In genomic region chr1:106695649-106696048, GRCm38 (mm10) we compare ENCODE assay signal across 19 mouse cellular contexts. TPM values are rescaled to one million over a fixed set of nuclear protein-coding genes. Genes with fewer than 3 reads are reported as not detected.
DNase-seq lines count a peak whose midpoint lies in the region; ATAC-seq and TF ChIP-seq lines count a peak whose summit lies in the region.
"Had no signal": no experiment of that assay in that cellular context is flagged by ENCODE, and none has a peak within 500 bp of the region (broad histone marks: within the 10 kb centered on the region; RNA-seq: fewer than 3 reads in every experiment).

No protein-coding gene starts in this region.

- DNase-seq in 416B (ENCODE audit: low read depth) (peak; percentile 46), CH12.LX (ENCODE audit: extremely low read depth) (peak; percentile 69)
- no peak for DNase-seq in lung, postnatal 10 days
- DNase-seq in embryo, embryonic 10.5 days (ENCODE audit: low spot score): no peak
- DNase-seq in cerebellum, postnatal 4 days (ENCODE audit: low spot score in 2 of 2): no peak
- DNase-seq: adrenal gland, postnatal 10 days; cerebellum, adult 18-20 months; kidney, adult 18-20 months; kidney, postnatal 14 days had no signal

- H3K36me3 ChIP-seq in heart, embryonic 13.5 days: no peaks in the 10 kb centered on the region
- no peaks in the 10 kb centered on the region for H3K36me3 ChIP-seq in heart, embryonic 11.5 days (ENCODE audit: control insufficient read depth, insufficient read depth, low read length)
- peaks cover 0 to 6% of the 10 kb centered on the region in 2 experiments for H3K36me3 ChIP-seq in CH12.LX (replicated peaks in 1 of 2; ENCODE audit: control insufficient read depth in 1 of 2, insufficient read depth in 1 of 2, low read length in 1 of 2)
- no peaks in the 10 kb centered on the region for H3K36me3 ChIP-seq in macrophage (ENCODE audit: inconsistent target)
- H3K36me3 ChIP-seq: embryonic facial prominence, embryonic 13.5 days; liver, embryonic 15.5 days; midbrain, embryonic 12.5 days had no signal

- no peak for ATAC-seq in heart, embryonic 13.5 days (ENCODE audit: extremely low read depth, insufficient number of reproducible peaks, low FRiP score, low TSS enrichment)
- ATAC-seq in heart, embryonic 11.5 days (replicated peaks; ENCODE audit: insufficient number of reproducible peaks, low FRiP score, low TSS enrichment): no peak
- ATAC-seq: forebrain, embryonic 16.5 days; hindbrain, embryonic 16.5 days; lung, postnatal 0 days had no signal

- in situ Hi-C loops in CH12.LX (cut with MboI; ENCODE audit: low pct_ligation_motif_present, low pct_unique_long_range_greater_than_20kb, low sequenced_read_pairs): no loop called here

- H3K79me2 ChIP-seq in CH12.LX (replicated peaks; ENCODE audit: control insufficient read depth, extremely low read depth, insufficient read depth, poor library complexity, severe bottlenecking) (peaks cover 2% of the 10 kb centered on the region; the same call in 1 of the 2 replicates), macrophage (ENCODE audit: inconsistent target) (peaks cover 8% of the 10 kb centered on the region; the same call in 1 of the 2 replicates)

- peak overlapping the region; percentile 55; the same call in 1 of the 2 replicates for H3K27ac ChIP-seq in heart, embryonic 13.5 days (replicated peaks)
- H3K27ac ChIP-seq in heart, embryonic 11.5 days (ENCODE audit: low read depth, low read length): no peak overlapping the region
- H3K27ac ChIP-seq in CH12.LX (ENCODE audit: insufficient read depth, low read depth): peak overlapping the region; percentile 63
- H3K27ac ChIP-seq in macrophage: peak overlapping the region; percentile 62
- H3K27ac ChIP-seq: embryonic facial prominence, embryonic 13.5 days; liver, embryonic 15.5 days; midbrain, embryonic 12.5 days; stomach, postnatal 0 days had no signal

- H3K4me1 ChIP-seq in heart, embryonic 13.5 days: peaks cover 39% of the 10 kb centered on the region
- H3K4me1 ChIP-seq in heart, embryonic 11.5 days (ENCODE audit: control insufficient read depth, insufficient read depth, low read length): peaks cover 13% of the 10 kb centered on the region
- peaks cover 18 to 60% of the 10 kb centered on the region in 2 experiments for H3K4me1 ChIP-seq in CH12.LX (ENCODE audit: control insufficient read depth in 1 of 2, insufficient read depth in 2 of 2)
- H3K4me1 ChIP-seq: embryonic facial prominence, embryonic 13.5 days; liver, embryonic 15.5 days; midbrain, embryonic 12.5 days had no signal

- H3K4me2 ChIP-seq in heart, embryonic 13.5 days: peak overlapping the region; percentile 1; the same call in 1 of the 2 replicates
- H3K4me2 ChIP-seq in heart, embryonic 11.5 days: no peak overlapping the region
- peak overlapping the region; percentile 33 for H3K4me2 ChIP-seq in CH12.LX (ENCODE audit: insufficient read depth, low read depth, poor library complexity, severe bottlenecking)
- H3K4me2 ChIP-seq: embryonic facial prominence, embryonic 13.5 days; liver, embryonic 15.5 days; midbrain, embryonic 12.5 days had no signal

- TF ChIP-seq POLR2A in CH12.LX (IDR thresholded peaks at IDR 0.05; ENCODE audit: low read depth, low read length): no peak

- peak; percentile 62; the same call in 1 of the 2 replicates for TF ChIP-seq EP300 in CH12.LX (IDR thresholded peaks at IDR 0.05; ENCODE audit: low read length)

- TF ChIP-seq CTCF in CH12.LX (conservative IDR thresholded peaks at IDR 0.05 in 1 of 2, IDR thresholded peaks at IDR 0.05 in 1 of 2; ENCODE audit: low read depth in 2 of 2, low read length in 2 of 2): no peak

- H3K27me3 ChIP-seq in heart, embryonic 13.5 days (replicated peaks): no peaks in the 10 kb centered on the region
- H3K27me3 ChIP-seq in heart, embryonic 11.5 days (ENCODE audit: control insufficient read depth, insufficient read depth, low read length): no peaks in the 10 kb centered on the region
- no peaks in the 10 kb centered on the region for H3K27me3 ChIP-seq in CH12.LX (replicated peaks)
- H3K27me3 ChIP-seq: embryonic facial prominence, embryonic 13.5 days; liver, embryonic 15.5 days; midbrain, embryonic 12.5 days had no signal

- WGBS in heart, embryonic 13.5 days: 39% methylated on average over 4 of the region's 4 CpGs
- WGBS in heart, embryonic 11.5 days (ENCODE audit: insufficient replicate concordance): 58% methylated on average over 4 of the region's 4 CpGs
- 0% methylated on average over 4 of the region's 4 CpGs for WGBS in macrophage (ENCODE audit: missing documents)

- no peak overlapping the region for H3K4me3 ChIP-seq in heart, embryonic 13.5 days
- H3K4me3 ChIP-seq in heart, embryonic 11.5 days (ENCODE audit: low read depth, low read length): no peak overlapping the region
- H3K4me3 ChIP-seq in CH12.LX (replicated peaks in 1 of 3; ENCODE audit: low read depth in 2 of 3, low read length in 2 of 3, poor library complexity in 1 of 3) (no peak overlapping the region), macrophage (ENCODE audit: inconsistent target) (no peak overlapping the region)
- H3K4me3 ChIP-seq: embryonic facial prominence, embryonic 13.5 days; liver, embryonic 15.5 days; midbrain, embryonic 12.5 days had no signal

- dilution Hi-C loops in CH12.LX (cut with MboI; ENCODE audit: extremely low pct_ligation_motif_present, extremely low pct_unique_long_range_greater_than_20kb, low sequenced_read_pairs): no loop called here

- TF ChIP-seq RAD21 in CH12.LX (IDR thresholded peaks at IDR 0.05; ENCODE audit: low read depth, low read length): no peak

- no peaks in the 10 kb centered on the region for H3K9me3 ChIP-seq in heart, embryonic 13.5 days
- no peaks in the 10 kb centered on the region for H3K9me3 ChIP-seq in heart, embryonic 11.5 days (replicated peaks; ENCODE audit: control insufficient read depth, low read length)
- H3K9me3 ChIP-seq in CH12.LX (replicated peaks; ENCODE audit: low read length): no peaks in the 10 kb centered on the region
- H3K9me3 ChIP-seq: embryonic facial prominence, embryonic 13.5 days; liver, embryonic 15.5 days; midbrain, embryonic 12.5 days had no signal

- H3K9ac ChIP-seq in heart, embryonic 13.5 days: no peak overlapping the region
- no peak overlapping the region for H3K9ac ChIP-seq in heart, embryonic 11.5 days (ENCODE audit: low read depth, low read length)
- no peak overlapping the region; the same call in 1 of the 2 replicates for H3K9ac ChIP-seq in CH12.LX (ENCODE audit: insufficient read depth, low read depth)
- H3K9ac ChIP-seq: embryonic facial prominence, embryonic 13.5 days; liver, embryonic 15.5 days; midbrain, embryonic 12.5 days had no signal

TF ChIP-seq in CH12.LX, 34 proteins besides CTCF, POLR2A, EP300 and RAD21:
- no peak for TF ChIP-seq ELF1 (IDR thresholded peaks at IDR 0.05; ENCODE audit: low read depth, low read length)
- peak; percentile 40; the same call in 1 of the 2 replicates for TF ChIP-seq ETS1 (conservative IDR thresholded peaks at IDR 0.05; ENCODE audit: low read depth, low read length)
- 0 out of 2 replicates have a peak, but pooled peaks have one; percentile 24 for TF ChIP-seq MAX (IDR thresholded peaks at IDR 0.05; ENCODE audit: low read length)
- no peak for TF ChIP-seq JUN (IDR thresholded peaks at IDR 0.05; ENCODE audit: insufficient read depth, low read depth, low read length)
- no peak for TF ChIP-seq KAT2A (IDR thresholded peaks at IDR 0.05; ENCODE audit: insufficient replicate concordance, low read length)
- peak; percentile 33; the same call in 1 of the 2 replicates for TF ChIP-seq SIN3A (IDR thresholded peaks at IDR 0.05; ENCODE audit: low read length)
- TF ChIP-seq JUND (conservative IDR thresholded peaks at IDR 0.05; ENCODE audit: low read depth, low read length): 0 out of 2 replicates have a peak, but pooled peaks have one; percentile 6
- no peak for TF ChIP-seq BHLHE40 (IDR thresholded peaks at IDR 0.05; ENCODE audit: low read depth, low read length)
- TF ChIP-seq IRF4 (IDR thresholded peaks at IDR 0.05; ENCODE audit: low read depth, low read length): peak; percentile 71; the same call in 1 of the 2 replicates
- TF ChIP-seq MEF2A (IDR thresholded peaks at IDR 0.05; ENCODE audit: borderline replicate concordance, low read depth, low read length): peak; percentile 58; the same call in 1 of the 2 replicates

RNA-seq across cellular contexts. Expression of gene Bcl2, which starts 18.4 kb away (rescaled TPM):
- polyA plus RNA-seq in heart, embryonic 13.5 days (2015; fragmentation: Nextera tagmentation; extraction: Ambion mirVana): 6.7 and 7.2 TPM in 2 replicates
- 7.3 and 7.9 TPM in 2 replicates for polyA plus RNA-seq in heart, embryonic 11.5 days (2014; fragmentation: Nextera tagmentation; extraction: Ambion mirVana)
- total RNA-seq in CH12.LX (2012; rRNA removed) (7.6 and 13.6 TPM in 2 replicates), CH12.LX (2014; rRNA removed) (8.7 and 9.6 TPM in 2 replicates)
- polyA plus RNA-seq in CH12.LX (2012; ENCODE audit: insufficient read length, low read depth) (4.5 and 4.7 TPM in 2 replicates), macrophage (2018) (1.2 to 8.2 TPM (median 3.0 TPM) in 3 replicates)
- 10 to 100 TPM in 16 of 26 experiments, 1 to 10 TPM in 10; 3.3 to 19.3 (median 10.8) TPM for total RNA-seq in macrophage (2018; cell fraction: chromatin; rRNA removed)
- 1 to 10 TPM; 2.4 to 5.1 (median 3.4) TPM for total RNA-seq in macrophage (2018; cell fraction: cytosol; rRNA removed)
- 10 to 100 TPM in 20 of 26 experiments, 1 to 10 TPM in 6; 6.6 to 53.9 (median 11.6) TPM for total RNA-seq in macrophage (2018; cell fraction: nucleus; rRNA removed)

Comparison
In these comparisons a context has a peak if more than half of its experiments do, and no peak if none do; other contexts are left out.
1. DNase-seq: peak in 416B (single experiment) and CH12.LX (single experiment); none in lung, postnatal 10 days (single experiment), embryo, embryonic 10.5 days (single experiment) and cerebellum, postnatal 4 days (0 of 2).